Mouse (Mus musculus) E14TG2a.4 (cell line): ENCODE measurements at regions not wholly inside any gene's neighbourhood (a gene's known extent, or its start where the extent isn't known, plus 50 kb on each side); places are given as distances from the start of the nearest gene placed in this dataset.

Experiments
- CTCF ChIP-seq: conservative IDR thresholded peaks from 2 replicates; pipeline ENCODE4 v1.5.1; 2014; ENCODE audit warnings: low read length
- POU5F1 ChIP-seq: IDR thresholded peaks from 2 replicates; pipeline ENCODE4 v1.6.1; 2014; ENCODE audit warnings: low read length, borderline replicate concordance

DNA sequence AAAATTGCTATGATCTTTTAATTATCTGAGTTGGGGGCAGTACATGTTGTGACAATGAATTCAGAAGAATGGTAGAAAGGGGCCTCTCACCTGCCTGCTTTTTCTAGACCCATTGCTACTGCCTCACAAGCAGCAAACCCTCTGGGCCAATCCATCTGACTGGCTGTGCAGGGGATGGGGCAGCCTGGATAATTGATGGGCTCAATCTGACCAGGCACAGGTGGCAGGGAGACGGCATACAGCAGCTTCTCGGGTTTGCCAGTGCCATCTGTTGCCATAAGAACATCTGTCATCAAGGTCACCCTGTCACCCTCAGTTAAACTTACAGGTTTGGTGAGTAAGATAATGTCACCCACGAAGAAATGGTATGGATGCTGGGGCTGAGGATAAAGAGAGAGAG is 189.9 kb upstream of the Gm12695 start:
- TF ChIP-seq CTCF (no peak), POU5F1 (no peak)
